Mouse (Mus musculus) embryo, embryonic 11 days (tissue): ENCODE data around the gene Fer1l5.

Source experiments
- DNase-seq: peaks from one replicate; pipeline ENCODE4 v3.0.0-alpha.2; 2015

Fer1l5 gene

GRCm38 (mm10) chr1:36371934-36372845 is at the start of gene Fer1l5:
TSS of gene Fer1l5 (plus strand) at chr1:36372291.
- DNase-seq: no peak

GRCm38 (mm10) chr1:36323076-36323475 is 49.0 kb upstream of the Fer1l5 start:
- peak; percentile 21 for DNase-seq

GRCm38 (mm10) chr1:36323746-36324448 is 48.2 kb upstream of the Fer1l5 start:
- DNase-seq: peak; percentile 69

GRCm38 (mm10) chr1:36325900-36326321 is 46.2 kb upstream of the Fer1l5 start:
- no peak for DNase-seq

GRCm38 (mm10) chr1:36326815-36327214 is 45.3 kb upstream of the Fer1l5 start:
- no peak for DNase-seq

- no peak for DNase-seq
Measured at GRCm38 (mm10) chr1:36331743-36332142, 40.3 kb upstream of the Fer1l5 start.

GRCm38 (mm10) chr1:36332955-36333887 is 38.9 kb upstream of the Fer1l5 start:
- no peak for DNase-seq

- no peak for DNase-seq
Measured at GRCm38 (mm10) chr1:36342547-36342946, 29.5 kb upstream of the Fer1l5 start.

GRCm38 (mm10) chr1:36352351-36352750 is 19.7 kb upstream of the Fer1l5 start:
- no peak for DNase-seq

GRCm38 (mm10) chr1:36356955-36357695 is 15.0 kb upstream of the Fer1l5 start:
- no peak for DNase-seq

GRCm38 (mm10) chr1:36367698-36368097 is 4.4 kb upstream of the Fer1l5 start:
- no peak for DNase-seq

- no peak for DNase-seq
Measured at GRCm38 (mm10) chr1:36368112-36368968, 3.8 kb upstream of the Fer1l5 start.

GRCm38 (mm10) chr1:36368969-36369645 is 3.0 kb upstream of the Fer1l5 start, which contains the start of gene Kansl3:
TSS of gene Kansl3 (minus strand) at chr1:36369181.
- peak; percentile 95 for DNase-seq

- no peak for DNase-seq
Measured at GRCm38 (mm10) chr1:36370918-36371317, 1.2 kb upstream of the Fer1l5 start.

- no peak for DNase-seq
Measured at GRCm38 (mm10) chr1:36378880-36379279, 6.8 kb downstream of the Fer1l5 start.

- DNase-seq: no peak
Measured at GRCm38 (mm10) chr1:36379582-36379981, 7.5 kb downstream of the Fer1l5 start.

- no peak for DNase-seq
Measured at GRCm38 (mm10) chr1:36397041-36397440, 24.9 kb downstream of the Fer1l5 start.

- no peak for DNase-seq
Measured at GRCm38 (mm10) chr1:36401509-36401908, 29.4 kb downstream of the Fer1l5 start.

- no peak for DNase-seq
Measured at GRCm38 (mm10) chr1:36404531-36404930, 32.4 kb downstream of the Fer1l5 start.

- no peak for DNase-seq
Measured at GRCm38 (mm10) chr1:36429511-36429910, 57.4 kb downstream of the Fer1l5 start.
